Mouse (Mus musculus) C2C12 (cell line): ENCODE results near the gene Gatb.

ENCODE experiments used
- CEBPB ChIP-seq: IDR thresholded peaks from one replicate; pipeline ENCODE4 v1.6.1; 2011; ENCODE audit warnings: low read depth, mild to moderate bottlenecking, control low read depth, moderate library complexity
- CTCF ChIP-seq: IDR thresholded peaks from one replicate; pipeline ENCODE4 v1.5.1; 2011; ENCODE audit not compliant: control insufficient read depth, insufficient read depth, insufficient read length
- FOSL1 ChIP-seq: IDR thresholded peaks from one replicate; pipeline ENCODE4 v1.8.0; 2011; ENCODE audit warnings: mild to moderate bottlenecking, low read length; ENCODE audit not compliant: poor library complexity, insufficient read depth, severe bottlenecking
- MAX ChIP-seq: IDR thresholded peaks from one replicate; pipeline ENCODE4 v1.6.1; 2011; ENCODE audit warnings: mild to moderate bottlenecking, control low read depth
- USF1 ChIP-seq: IDR thresholded peaks from one replicate; pipeline ENCODE4 v1.6.1; 2011; ENCODE audit warnings: low read depth, mild to moderate bottlenecking, control low read depth, moderate library complexity

DNA sequence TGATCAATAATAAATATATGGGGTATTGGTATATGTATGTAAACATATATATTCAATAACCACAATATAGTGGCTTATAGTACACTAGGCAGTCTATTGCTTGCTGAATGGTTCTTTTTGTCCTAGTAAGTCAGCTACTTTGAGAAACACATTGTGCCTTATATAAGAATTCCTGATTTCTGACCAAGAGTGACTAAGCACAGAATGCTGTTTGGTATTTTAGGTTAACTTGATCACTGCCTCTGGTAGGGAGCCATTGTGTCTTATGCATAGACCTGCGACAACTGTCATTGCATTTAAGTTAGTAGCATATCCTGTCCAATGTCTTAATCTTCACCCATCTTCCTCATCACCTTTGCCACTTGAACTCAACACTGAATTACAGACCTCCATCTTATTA, 45.8 kb downstream of the Gatb start:
- TF ChIP-seq CTCF (no peak), FOSL1 (no peak), CEBPB (no peak), MAX (no peak), USF1 (no peak)
